Comparison of ENCODE assay signal across 25 mouse cellular contexts in genomic region chr1:88186325-88186935, GRCm38 (mm10). TPM values are rescaled to one million over a fixed set of nuclear protein-coding genes. Genes with fewer than 3 reads are reported as not detected.
A peak's percentile ranks its signal among the peaks of the same experiment; 100 is the strongest.
DNase-seq lines count a peak whose midpoint lies in the region; ATAC-seq and TF ChIP-seq lines count a peak whose summit lies in the region.
"Had no signal": no experiment of that assay in that cellular context is flagged by ENCODE, and none has a peak within 500 bp of the region (broad histone marks: within the 10 kb centered on the region; RNA-seq: fewer than 3 reads in every experiment).

No protein-coding gene starts in this region.

- no peak for TF ChIP-seq POLR2A in small intestine, adult 2 months (IDR thresholded peaks at IDR 0.05; ENCODE audit: low read depth, low read length)

- peak; percentile 53 for ATAC-seq in intestine, postnatal 0 days
- ATAC-seq in intestine, embryonic 16.5 days = no peak
- no peak for ATAC-seq in midbrain, embryonic 11.5 days (ENCODE audit: low FRiP score)
- no peak for ATAC-seq in midbrain, embryonic 15.5 days (replicated peaks)
- ATAC-seq: forebrain, embryonic 14.5 days had no signal

- no peak for TF ChIP-seq CTCF in intestine, postnatal 0 days (IDR thresholded peaks at IDR 0.05; ENCODE audit: low read depth)
- TF ChIP-seq CTCF in small intestine, adult 2 months (IDR thresholded peaks at IDR 0.05; ENCODE audit: extremely low read depth, insufficient read length, insufficient replicate concordance, low read depth, low read length) = no peak

- WGBS in intestine, postnatal 0 days = 68% methylated on average over 5 of the region's 5 CpGs
- WGBS in intestine, embryonic 16.5 days = 74% methylated on average over 5 of the region's 5 CpGs
- 91% methylated on average over 5 of the region's 5 CpGs for WGBS in midbrain, embryonic 11.5 days
- 88% methylated on average over 5 of the region's 5 CpGs for WGBS in midbrain, embryonic 15.5 days
- WGBS in small intestine, adult 2 months = 39% methylated on average over 5 of the region's 5 CpGs

- H3K4me3 ChIP-seq in intestine, postnatal 0 days (ENCODE audit: low read depth, low read length) = no peak overlapping the region
- H3K4me3 ChIP-seq in intestine, embryonic 16.5 days (ENCODE audit: low read length) = no peak overlapping the region
- no peak overlapping the region for H3K4me3 ChIP-seq in midbrain, embryonic 11.5 days (ENCODE audit: low read depth, low read length)
- H3K4me3 ChIP-seq in midbrain, embryonic 15.5 days = no peak overlapping the region
- H3K4me3 ChIP-seq in small intestine, adult 2 months (ENCODE audit: low read depth, low read length) = peak overlapping the region; percentile 40
- H3K4me3 ChIP-seq: embryonic facial prominence, embryonic 13.5 days; embryonic facial prominence, embryonic 15.5 days; erythroblast, embryonic 14.5 days; forebrain, embryonic 10.5 days; forebrain, embryonic 12.5 days had no signal

- no peaks in the 10 kb centered on the region for H3K36me3 ChIP-seq in intestine, postnatal 0 days (ENCODE audit: control insufficient read depth, insufficient read depth)
- no peaks in the 10 kb centered on the region for H3K36me3 ChIP-seq in intestine, embryonic 16.5 days (ENCODE audit: control insufficient read depth, insufficient read depth, low read length)
- H3K36me3 ChIP-seq in midbrain, embryonic 11.5 days (ENCODE audit: control insufficient read depth, insufficient read depth, low read length) = no peaks in the 10 kb centered on the region
- no peaks in the 10 kb centered on the region for H3K36me3 ChIP-seq in midbrain, embryonic 15.5 days (replicated peaks)
- no peaks in the 10 kb centered on the region for H3K36me3 ChIP-seq in small intestine, adult 2 months (ENCODE audit: control insufficient read depth, insufficient read depth, low read length)
- H3K36me3 ChIP-seq: embryonic facial prominence, embryonic 13.5 days; embryonic facial prominence, embryonic 15.5 days; forebrain, embryonic 10.5 days; forebrain, embryonic 12.5 days had no signal

- no peaks in the 10 kb centered on the region for H3K27me3 ChIP-seq in intestine, postnatal 0 days (replicated peaks; ENCODE audit: control insufficient read depth, insufficient read depth, low read length)
- H3K27me3 ChIP-seq in intestine, embryonic 16.5 days (replicated peaks; ENCODE audit: control insufficient read depth, insufficient read depth, low read length) = no peaks in the 10 kb centered on the region
- no peaks in the 10 kb centered on the region for H3K27me3 ChIP-seq in midbrain, embryonic 11.5 days (ENCODE audit: control insufficient read depth, insufficient read depth, low read length)
- no peaks in the 10 kb centered on the region for H3K27me3 ChIP-seq in midbrain, embryonic 15.5 days (replicated peaks)
- no peaks in the 10 kb centered on the region for H3K27me3 ChIP-seq in small intestine, adult 2 months (ENCODE audit: control insufficient read depth, insufficient read depth, low read length)
- H3K27me3 ChIP-seq: embryonic facial prominence, embryonic 13.5 days; embryonic facial prominence, embryonic 15.5 days; forebrain, embryonic 12.5 days had no signal

- no peak overlapping the region for H3K4me2 ChIP-seq in intestine, postnatal 0 days (replicated peaks; ENCODE audit: low read depth)
- no peak overlapping the region for H3K4me2 ChIP-seq in intestine, embryonic 16.5 days (ENCODE audit: low read depth, low read length)
- H3K4me2 ChIP-seq in midbrain, embryonic 11.5 days = no peak overlapping the region
- no peak overlapping the region for H3K4me2 ChIP-seq in midbrain, embryonic 15.5 days
- H3K4me2 ChIP-seq: embryonic facial prominence, embryonic 13.5 days; embryonic facial prominence, embryonic 15.5 days; forebrain, embryonic 12.5 days had no signal

- H3K9ac ChIP-seq in intestine, postnatal 0 days (ENCODE audit: low read depth, low read length) = no peak overlapping the region
- no peak overlapping the region for H3K9ac ChIP-seq in intestine, embryonic 16.5 days (ENCODE audit: low read depth, low read length)
- no peak overlapping the region for H3K9ac ChIP-seq in midbrain, embryonic 11.5 days (ENCODE audit: low read length)
- H3K9ac ChIP-seq in midbrain, embryonic 15.5 days = no peak overlapping the region
- H3K9ac ChIP-seq: embryonic facial prominence, embryonic 13.5 days; embryonic facial prominence, embryonic 15.5 days; forebrain, embryonic 12.5 days had no signal

- H3K27ac ChIP-seq in intestine, postnatal 0 days (ENCODE audit: low read depth, low read length) = no peak overlapping the region
- no peak overlapping the region for H3K27ac ChIP-seq in intestine, embryonic 16.5 days (ENCODE audit: low read length)
- no peak overlapping the region for H3K27ac ChIP-seq in midbrain, embryonic 11.5 days (ENCODE audit: low read depth, low read length)
- H3K27ac ChIP-seq in midbrain, embryonic 15.5 days = no peak overlapping the region
- H3K27ac ChIP-seq in small intestine, adult 2 months (ENCODE audit: insufficient read depth, low read depth, low read length) = peak overlapping the region; percentile 62
- H3K27ac ChIP-seq: embryonic facial prominence, embryonic 13.5 days; embryonic facial prominence, embryonic 15.5 days; forebrain, embryonic 10.5 days; forebrain, embryonic 12.5 days had no signal

- H3K9me3 ChIP-seq in intestine, postnatal 0 days (ENCODE audit: control insufficient read depth) = no peaks in the 10 kb centered on the region
- no peaks in the 10 kb centered on the region for H3K9me3 ChIP-seq in intestine, embryonic 16.5 days (ENCODE audit: control insufficient read depth, low read length)
- no peaks in the 10 kb centered on the region for H3K9me3 ChIP-seq in midbrain, embryonic 11.5 days (ENCODE audit: control insufficient read depth, low read length)
- no peaks in the 10 kb centered on the region for H3K9me3 ChIP-seq in midbrain, embryonic 15.5 days
- H3K9me3 ChIP-seq: embryonic facial prominence, embryonic 13.5 days; embryonic facial prominence, embryonic 15.5 days; forebrain, embryonic 10.5 days; forebrain, embryonic 12.5 days had no signal

- no peaks in the 10 kb centered on the region for H3K4me1 ChIP-seq in intestine, postnatal 0 days (replicated peaks; ENCODE audit: control insufficient read depth, insufficient read depth, low read length)
- no peaks in the 10 kb centered on the region for H3K4me1 ChIP-seq in intestine, embryonic 16.5 days (ENCODE audit: control insufficient read depth, insufficient read depth, low read length)
- H3K4me1 ChIP-seq in midbrain, embryonic 11.5 days (ENCODE audit: control insufficient read depth, insufficient read depth, low read length) = no peaks in the 10 kb centered on the region
- H3K4me1 ChIP-seq in midbrain, embryonic 15.5 days = no peaks in the 10 kb centered on the region
- H3K4me1 ChIP-seq in small intestine, adult 2 months (ENCODE audit: control insufficient read depth, insufficient read depth, insufficient read length, low read length) = peaks cover 7% of the 10 kb centered on the region; the same call in 1 of the 2 replicates
- H3K4me1 ChIP-seq: embryonic facial prominence, embryonic 13.5 days; embryonic facial prominence, embryonic 15.5 days; forebrain, embryonic 10.5 days; forebrain, embryonic 12.5 days had no signal

- DNase-seq in midbrain, embryonic 11.5 days (ENCODE audit: low spot score, missing footprints) = peak; percentile 74
- DNase-seq in right cerebral cortex, adult 18-20 months = no peak
- DNase-seq: adrenal gland, adult 2 months; adrenal gland, postnatal 10 days; adrenal gland, postnatal 25 days; cerebellum, adult 11 months; cerebellum, adult 18-20 months; cerebellum, adult 8-10 months; cerebellum, adult 9-11 months; cerebellum, postnatal 14 days; cerebellum, postnatal 36 days; embryo, embryonic 11 days had no signal

RNA-seq across cellular contexts. Expression of gene Ugt1a2, which starts 14.0 kb away (rescaled TPM):
- polyA plus RNA-seq in intestine, postnatal 0 days (2015; fragmentation: Nextera tagmentation; extraction: Ambion mirVana) = 0.05 and 0.16 TPM in 2 replicates
- polyA plus RNA-seq in intestine, embryonic 16.5 days (2015; fragmentation: Nextera tagmentation; extraction: Ambion mirVana) = 0.37 TPM in 1 of 2 replicates, not detected in the other
- polyA plus RNA-seq in midbrain, embryonic 11.5 days (2014; fragmentation: Nextera tagmentation; extraction: Ambion mirVana) = not detected in 2 replicates
- 0.15 TPM in 1 of 2 replicates, not detected in the other for polyA plus RNA-seq in midbrain, embryonic 15.5 days (2015; fragmentation: Nextera tagmentation; extraction: Ambion mirVana)
- polyA plus RNA-seq in small intestine, adult 2 months (2012; rRNA removed) = 0.09 and 0.38 TPM in 2 replicates
- polyA plus RNA-seq: adrenal gland, adult 2 months; C2C12; embryonic facial prominence, embryonic 11.5 days; embryonic facial prominence, embryonic 13.5 days; embryonic facial prominence, embryonic 15.5 days; erythroblast, embryonic 14.5 days; forebrain, embryonic 12.5 days; forebrain, embryonic 14.5 days had no signal

RNA-seq across cellular contexts. Expression of gene Dnajb3, which starts 19.2 kb away (rescaled TPM):
- polyA plus RNA-seq in intestine, postnatal 0 days (2015; fragmentation: Nextera tagmentation; extraction: Ambion mirVana) = 11.5 and 13.7 TPM in 2 replicates
- 5.7 and 8.0 TPM in 2 replicates for polyA plus RNA-seq in intestine, embryonic 16.5 days (2015; fragmentation: Nextera tagmentation; extraction: Ambion mirVana)
- polyA plus RNA-seq in midbrain, embryonic 11.5 days (2014; fragmentation: Nextera tagmentation; extraction: Ambion mirVana) = 13.4 and 15.4 TPM in 2 replicates
- polyA plus RNA-seq in midbrain, embryonic 15.5 days (2015; fragmentation: Nextera tagmentation; extraction: Ambion mirVana) = 13.2 and 13.5 TPM in 2 replicates
- 2.7 and 5.3 TPM in 2 replicates for polyA plus RNA-seq in small intestine, adult 2 months (2012; rRNA removed)
- polyA plus RNA-seq: C2C12 had no signal

RNA-seq across cellular contexts. Expression of gene Ugt1a5, which starts 20.6 kb away (rescaled TPM):
- polyA plus RNA-seq in intestine, postnatal 0 days (2015; fragmentation: Nextera tagmentation; extraction: Ambion mirVana) = not detected in 2 replicates
- not detected in 2 replicates for polyA plus RNA-seq in intestine, embryonic 16.5 days (2015; fragmentation: Nextera tagmentation; extraction: Ambion mirVana)
- polyA plus RNA-seq in midbrain, embryonic 11.5 days (2014; fragmentation: Nextera tagmentation; extraction: Ambion mirVana) = not detected in 2 replicates
- not detected in 2 replicates for polyA plus RNA-seq in midbrain, embryonic 15.5 days (2015; fragmentation: Nextera tagmentation; extraction: Ambion mirVana)
- 0.28 and 0.34 TPM in 2 replicates for polyA plus RNA-seq in small intestine, adult 2 months (2012; rRNA removed)
- polyA plus RNA-seq: brain, embryonic 14.5 days; C2C12; embryonic facial prominence, embryonic 11.5 days; embryonic facial prominence, embryonic 13.5 days; embryonic facial prominence, embryonic 15.5 days; erythroblast, embryonic 14.5 days; forebrain, embryonic 10.5 days; forebrain, embryonic 12.5 days; forebrain, embryonic 14.5 days had no signal

RNA-seq across cellular contexts. Expression of gene Ugt1a1, which starts 25.3 kb away (rescaled TPM):
- 80.7 and 84.0 TPM in 2 replicates for polyA plus RNA-seq in intestine, postnatal 0 days (2015; fragmentation: Nextera tagmentation; extraction: Ambion mirVana)
- polyA plus RNA-seq in intestine, embryonic 16.5 days (2015; fragmentation: Nextera tagmentation; extraction: Ambion mirVana) = 55.9 and 79.1 TPM in 2 replicates
- polyA plus RNA-seq in midbrain, embryonic 11.5 days (2014; fragmentation: Nextera tagmentation; extraction: Ambion mirVana) = not detected in 2 replicates
- not detected in 2 replicates for polyA plus RNA-seq in midbrain, embryonic 15.5 days (2015; fragmentation: Nextera tagmentation; extraction: Ambion mirVana)
- 21.8 and 88.2 TPM in 2 replicates for polyA plus RNA-seq in small intestine, adult 2 months (2012; rRNA removed)
- polyA plus RNA-seq: C2C12; embryonic facial prominence, embryonic 11.5 days; embryonic facial prominence, embryonic 13.5 days; erythroblast, embryonic 14.5 days; forebrain, embryonic 12.5 days; forebrain, embryonic 14.5 days had no signal

RNA-seq across cellular contexts. Expression of gene Mroh2a, which starts 40.4 kb away (rescaled TPM):
- 0.29 and 0.94 TPM in 2 replicates for polyA plus RNA-seq in intestine, postnatal 0 days (2015; fragmentation: Nextera tagmentation; extraction: Ambion mirVana)
- 0.76 and 0.88 TPM in 2 replicates for polyA plus RNA-seq in intestine, embryonic 16.5 days (2015; fragmentation: Nextera tagmentation; extraction: Ambion mirVana)
- 1.6 and 1.7 TPM in 2 replicates for polyA plus RNA-seq in midbrain, embryonic 11.5 days (2014; fragmentation: Nextera tagmentation; extraction: Ambion mirVana)
- polyA plus RNA-seq in midbrain, embryonic 15.5 days (2015; fragmentation: Nextera tagmentation; extraction: Ambion mirVana) = 0.50 and 0.86 TPM in 2 replicates
- 0.11 and 0.35 TPM in 2 replicates for polyA plus RNA-seq in small intestine, adult 2 months (2012; rRNA removed)
- polyA plus RNA-seq: erythroblast, embryonic 14.5 days had no signal
